Comparison of ENCODE assay signal across 9 mouse cellular contexts in the genomic region with DNA sequence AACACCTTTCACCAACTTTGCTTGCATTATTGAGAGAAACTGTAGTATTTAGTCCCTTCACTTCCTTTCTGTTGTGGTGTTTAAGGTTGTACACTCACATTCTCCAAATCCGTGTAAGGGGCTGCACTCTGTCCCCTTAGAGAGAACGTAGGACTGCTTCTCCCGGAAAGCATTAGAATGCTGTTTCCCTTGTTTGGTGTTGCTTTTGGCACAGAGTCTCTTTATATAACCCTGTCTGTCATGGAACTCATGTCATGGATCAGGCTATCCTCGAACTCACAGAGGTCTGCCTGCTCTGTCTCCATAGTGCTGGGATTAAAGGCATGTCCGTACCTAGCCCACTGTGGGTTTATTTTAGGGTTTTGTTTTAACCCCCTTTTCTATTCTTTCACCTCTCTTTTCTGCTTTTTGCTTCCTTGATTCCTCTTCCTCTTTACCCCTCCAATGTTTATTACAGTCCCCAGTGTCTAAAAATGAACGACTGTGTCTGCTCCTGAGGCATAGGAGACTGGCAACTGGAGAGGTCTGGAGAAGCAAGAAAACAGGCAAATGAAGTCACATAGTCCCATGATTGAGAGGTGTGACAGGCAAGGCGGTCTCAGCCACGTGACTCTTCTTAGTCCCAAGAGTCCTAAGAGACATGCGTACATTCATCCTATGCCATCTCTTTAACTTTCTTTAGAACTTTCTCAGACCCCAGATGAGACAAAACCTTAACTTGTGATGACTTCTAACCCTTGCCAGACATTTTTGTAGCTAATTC.
A peak's percentile ranks its signal among the peaks of the same experiment; 100 is the strongest.
DNase-seq lines count a peak whose midpoint lies in the region; ATAC-seq and TF ChIP-seq lines count a peak whose summit lies in the region.
"Had no signal": no experiment of that assay in that cellular context is flagged by ENCODE, and none has a peak within 500 bp of the region (broad histone marks: within the 10 kb centered on the region; RNA-seq: fewer than 3 reads in every experiment).

No protein-coding gene starts in this region.

- H3K4me1 ChIP-seq in intestine, embryonic 14.5 days (replicated peaks; ENCODE audit: control insufficient read depth, insufficient read depth, low read length): peaks cover 30% of the 10 kb centered on the region
- peaks cover 13% of the 10 kb centered on the region; the same call in 1 of the 2 replicates for H3K4me1 ChIP-seq in intestine, postnatal 0 days (replicated peaks; ENCODE audit: control insufficient read depth, insufficient read depth, low read length)
- peaks cover 48% of the 10 kb centered on the region for H3K4me1 ChIP-seq in heart, embryonic 15.5 days (replicated peaks)
- peaks cover 41% of the 10 kb centered on the region for H3K4me1 ChIP-seq in liver, embryonic 15.5 days (replicated peaks)
- no peaks in the 10 kb centered on the region for H3K4me1 ChIP-seq in cerebellum, adult 2 months (ENCODE audit: control insufficient read depth, insufficient read depth, low read length)

- no peaks in the 10 kb centered on the region for H3K27me3 ChIP-seq in intestine, embryonic 14.5 days (replicated peaks; ENCODE audit: control insufficient read depth, insufficient read depth, low read length)
- no peaks in the 10 kb centered on the region for H3K27me3 ChIP-seq in intestine, postnatal 0 days (replicated peaks; ENCODE audit: control insufficient read depth, insufficient read depth, low read length)
- no peaks in the 10 kb centered on the region for H3K27me3 ChIP-seq in heart, embryonic 15.5 days
- H3K27me3 ChIP-seq in liver, embryonic 15.5 days: no peaks in the 10 kb centered on the region
- H3K27me3 ChIP-seq in cerebellum, adult 2 months (ENCODE audit: control insufficient read depth, insufficient read depth, low read length): no peaks in the 10 kb centered on the region

- no peak for DNase-seq in intestine, embryonic 14.5 days (ENCODE audit: low spot score)
- DNase-seq in Muller cell, postnatal 12 days (ENCODE audit: inconsistent ontology term): peak; percentile 29
- no peak for DNase-seq in cerebellum, adult 2 months
- DNase-seq in thymus, postnatal 4 days: no peak
- DNase-seq in cerebellum, postnatal 36 days: no peak
- DNase-seq: cerebellum, adult 9-11 months had no signal

- H3K9me3 ChIP-seq in intestine, embryonic 14.5 days (ENCODE audit: control insufficient read depth, low read length): no peaks in the 10 kb centered on the region
- no peaks in the 10 kb centered on the region for H3K9me3 ChIP-seq in intestine, postnatal 0 days (ENCODE audit: control insufficient read depth)
- H3K9me3 ChIP-seq in heart, embryonic 15.5 days (replicated peaks): no peaks in the 10 kb centered on the region
- H3K9me3 ChIP-seq in liver, embryonic 15.5 days (replicated peaks): no peaks in the 10 kb centered on the region

- peak overlapping the region; percentile 65 for H3K27ac ChIP-seq in intestine, embryonic 14.5 days (ENCODE audit: low read depth)
- no peak overlapping the region for H3K27ac ChIP-seq in intestine, postnatal 0 days (ENCODE audit: low read depth, low read length)
- H3K27ac ChIP-seq in heart, embryonic 15.5 days: peak overlapping the region; percentile 84
- H3K27ac ChIP-seq in liver, embryonic 15.5 days (replicated peaks): 0 out of 2 replicates have a peak overlapping the region, but pooled peaks have one; percentile 2
- no peak overlapping the region for H3K27ac ChIP-seq in cerebellum, adult 2 months (ENCODE audit: insufficient read depth, low read length)

- no peak overlapping the region for H3K9ac ChIP-seq in intestine, embryonic 14.5 days (ENCODE audit: low read length)
- H3K9ac ChIP-seq in intestine, postnatal 0 days (ENCODE audit: low read depth, low read length): no peak overlapping the region
- H3K9ac ChIP-seq in heart, embryonic 15.5 days: no peak overlapping the region
- no peak overlapping the region for H3K9ac ChIP-seq in liver, embryonic 15.5 days

- H3K4me2 ChIP-seq in intestine, embryonic 14.5 days (ENCODE audit: low read length): peak overlapping the region; percentile 47
- no peak overlapping the region for H3K4me2 ChIP-seq in intestine, postnatal 0 days (replicated peaks; ENCODE audit: low read depth)
- peak overlapping the region; percentile 56 for H3K4me2 ChIP-seq in heart, embryonic 15.5 days
- no peak overlapping the region; the same call in 1 of the 2 replicates for H3K4me2 ChIP-seq in liver, embryonic 15.5 days

- ATAC-seq in intestine, embryonic 14.5 days (replicated peaks; ENCODE audit: low FRiP score, low TSS enrichment, low read depth): peak; percentile 2; the same call in 1 of the 2 replicates
- ATAC-seq in intestine, postnatal 0 days: no peak
- ATAC-seq in heart, embryonic 15.5 days (replicated peaks; ENCODE audit: insufficient number of reproducible peaks, insufficient read depth, low FRiP score, low read depth): no peak
- no peak for ATAC-seq in liver, embryonic 15.5 days (ENCODE audit: insufficient read depth)

- no peaks in the 10 kb centered on the region for H3K36me3 ChIP-seq in intestine, embryonic 14.5 days (ENCODE audit: control insufficient read depth, insufficient read depth, low read length)
- no peaks in the 10 kb centered on the region for H3K36me3 ChIP-seq in intestine, postnatal 0 days (ENCODE audit: control insufficient read depth, insufficient read depth)
- H3K36me3 ChIP-seq in heart, embryonic 15.5 days: no peaks in the 10 kb centered on the region
- peaks cover 10% of the 10 kb centered on the region for H3K36me3 ChIP-seq in liver, embryonic 15.5 days (replicated peaks)

- TF ChIP-seq CTCF in intestine, postnatal 0 days (IDR thresholded peaks at IDR 0.05; ENCODE audit: low read depth): no peak
- TF ChIP-seq CTCF in cerebellum, adult 2 months (IDR thresholded peaks at IDR 0.05; ENCODE audit: borderline replicate concordance, insufficient read depth, low read depth, low read length): no peak

- 52% methylated on average over 9 of the region's 9 CpGs for WGBS in intestine, embryonic 14.5 days
- WGBS in intestine, postnatal 0 days: 53% methylated on average over 9 of the region's 9 CpGs
- WGBS in heart, embryonic 15.5 days: 35% methylated on average over 9 of the region's 9 CpGs
- 69% methylated on average over 9 of the region's 9 CpGs for WGBS in liver, embryonic 15.5 days (ENCODE audit: insufficient replicate concordance)
- WGBS in cerebellum, adult 2 months: 77% methylated on average over 9 of the region's 9 CpGs

- TF ChIP-seq POLR2A in cerebellum, adult 2 months (IDR thresholded peaks at IDR 0.05; ENCODE audit: borderline replicate concordance, insufficient read depth, low read length): no peak

- H3K4me3 ChIP-seq in intestine, embryonic 14.5 days (ENCODE audit: low read depth, low read length): no peak overlapping the region
- no peak overlapping the region for H3K4me3 ChIP-seq in intestine, postnatal 0 days (ENCODE audit: low read depth, low read length)
- H3K4me3 ChIP-seq in heart, embryonic 15.5 days: peak overlapping the region; percentile 36; the same call in 1 of the 2 replicates
- H3K4me3 ChIP-seq in liver, embryonic 15.5 days (replicated peaks): no peak overlapping the region
- no peak overlapping the region for H3K4me3 ChIP-seq in cerebellum, adult 2 months (replicated peaks; ENCODE audit: insufficient read depth, low read depth, low read length)

Comparison
In these comparisons a context has a peak if more than half of its experiments do, and no peak if none do; other contexts are left out.
1. H3K27ac ChIP-seq: peak in intestine, embryonic 14.5 days (single experiment), heart, embryonic 15.5 days (single experiment) and liver, embryonic 15.5 days (single experiment); none in intestine, postnatal 0 days (single experiment) and cerebellum, adult 2 months (single experiment).
2. H3K4me2 ChIP-seq: peak in intestine, embryonic 14.5 days (single experiment) and heart, embryonic 15.5 days (single experiment); none in intestine, postnatal 0 days (single experiment) and liver, embryonic 15.5 days (single experiment).